Mouse (Mus musculus) kidney, postnatal 0 days (tissue): ENCODE measurements at regions not wholly inside any gene's neighbourhood (a gene's known extent, or its start where the extent isn't known, plus 50 kb on each side); places are given as distances from the start of the nearest gene placed in this dataset.

Source experiments
- ATAC-seq: fragments of 200-750 bp; cut with Nextera tagmentation; replicated peaks from 2 replicates; pipeline ENCODE4 v1.8.0; 2017; ENCODE audit warnings: low read depth, moderate number of reproducible peaks, moderate TSS enrichment, moderate library complexity; ENCODE audit not compliant: low FRiP score
- DNase-seq: peaks from one replicate; pipeline ENCODE4 v3.0.0-alpha.2; 2016; ENCODE audit warnings: low spot score
- H3K27ac ChIP-seq: fragments of 300-500 bp; sonication (generic); 2 replicates; pipeline ENCODE4 v1.5.1; 2014; ENCODE audit warnings: mild to moderate bottlenecking
- H3K27me3 ChIP-seq: fragments of 300-500 bp; sonication (generic); 2 replicates; pipeline ENCODE4 v1.6.1; 2014; ENCODE audit warnings: low read length, mixed read lengths; ENCODE audit not compliant: insufficient read depth
- H3K36me3 ChIP-seq: fragments of 300-500 bp; sonication (generic); 2 replicates; pipeline ENCODE4 v1.6.1; 2014; ENCODE audit warnings: low read length, mixed read lengths; ENCODE audit not compliant: insufficient read depth
- H3K4me1 ChIP-seq: fragments of 300-500 bp; sonication (generic); replicated peaks from 2 replicates; pipeline ENCODE4 v1.6.1; 2014; ENCODE audit warnings: antibody characterized with exemption, low read length, mixed read lengths; ENCODE audit not compliant: insufficient read depth
- H3K4me2 ChIP-seq: fragments of 300-500 bp; sonication (generic); 2 replicates; pipeline ENCODE4 v1.6.1; 2014; ENCODE audit warnings: mild to moderate bottlenecking, low read length, moderate library complexity, mixed read lengths
- H3K4me3 ChIP-seq: fragments of 300-500 bp; sonication (generic); replicated peaks from 2 replicates; pipeline ENCODE4 v1.5.1; 2014; ENCODE audit warnings: low read depth, low read length
- H3K9ac ChIP-seq: fragments of 300-500 bp; sonication (generic); 2 replicates; pipeline ENCODE4 v1.6.1; 2014; ENCODE audit warnings: low read depth, low read length
- H3K9me3 ChIP-seq: fragments of 300-500 bp; sonication (generic); replicated peaks from 2 replicates; pipeline ENCODE4 v1.6.1; 2016; ENCODE audit warnings: low read length, inconsistent platforms, mixed read lengths
- CTCF ChIP-seq: IDR thresholded peaks from 2 replicates; pipeline ENCODE4 v1.5.1; 2016; ENCODE audit warnings: antibody characterized with exemption, low read depth, mild to moderate bottlenecking, moderate library complexity
- WGBS: fragments of 180-500 bp; shearing (Covaris S2); extraction: QIAGEN DNeasy Blood & Tissue Kit; methylation state at CpG from one replicate; pipeline ENCODE4 v1.1.7; 2014; 5-methylcytosine and 5-hydroxymethylcytosine counted together

- Histone ChIP-seq H3K36me3 (no peaks in the 10 kb centered on the region), H3K4me3 (no peak overlapping the region), H3K4me1 (no peaks in the 10 kb centered on the region), H3K27ac (no peak overlapping the region), H3K4me2 (no peak overlapping the region), H3K9me3 (no peaks in the 10 kb centered on the region), H3K9ac (no peak overlapping the region), H3K27me3 (no peaks in the 10 kb centered on the region)
- WGBS, result 97% methylated on average over 7 of the region's 7 CpGs
- TF ChIP-seq CTCF, result no peak
- DNase-seq (no peak), ATAC-seq (no peak)
Measured at GRCm38 (mm10) chr15:7491091-7491490, 92.9 kb upstream of the Egflam start.

- TF ChIP-seq CTCF, result no peak
Measured at GRCm38 (mm10) chr15:7493126-7493669, 95.0 kb upstream of the Egflam start.

GRCm38 (mm10) chr15:7497852-7498251 is 99.7 kb upstream of the Egflam start:
- H3K4me1 ChIP-seq, result no peaks in the 10 kb centered on the region
- no peak for ATAC-seq
- no peaks in the 10 kb centered on the region for H3K27me3 ChIP-seq
- H3K27ac ChIP-seq, result no peak overlapping the region
- no peak overlapping the region for H3K9ac ChIP-seq
- no peaks in the 10 kb centered on the region for H3K36me3 ChIP-seq
- H3K4me2 ChIP-seq, result no peak overlapping the region
- 93% methylated on average over 4 of the region's 4 CpGs for WGBS
- H3K4me3 ChIP-seq, result no peak overlapping the region
- no peak for DNase-seq
- no peaks in the 10 kb centered on the region for H3K9me3 ChIP-seq
- no peak for TF ChIP-seq CTCF

More at GRCm38 (mm10) chr15:7493126-7493669, 95.0 kb upstream of the Egflam start:
- H3K27ac ChIP-seq, result no peak overlapping the region
- ATAC-seq (no peak), DNase-seq (no peak)
- H3K9me3 ChIP-seq, result no peaks in the 10 kb centered on the region
- no peak overlapping the region for H3K9ac ChIP-seq
- WGBS, result 80% methylated on average over 10 of the region's 10 CpGs
- no peak overlapping the region for H3K4me3 ChIP-seq
- H3K4me1 ChIP-seq, result no peaks in the 10 kb centered on the region
- H3K4me2 ChIP-seq, result no peak overlapping the region
- no peaks in the 10 kb centered on the region for H3K27me3 ChIP-seq
- H3K36me3 ChIP-seq, result no peaks in the 10 kb centered on the region

GRCm38 (mm10) chr15:7508535-7508934 is 110.3 kb upstream of the Egflam start:
- DNase-seq, result peak; percentile 33
- no peak overlapping the region for H3K4me2 ChIP-seq
- 33% methylated on average over 8 of the region's 8 CpGs for whole genome bisulfite sequencing
- ATAC-seq, result no peak
- H3K27me3 ChIP-seq, result no peaks in the 10 kb centered on the region
- H3K36me3 ChIP-seq, result no peaks in the 10 kb centered on the region
- H3K9me3 ChIP-seq, result no peaks in the 10 kb centered on the region
- TF ChIP-seq CTCF, result no peak
- no peak overlapping the region for H3K4me3 ChIP-seq
- H3K4me1 ChIP-seq, result no peaks in the 10 kb centered on the region
- H3K27ac ChIP-seq, result no peak overlapping the region
- H3K9ac ChIP-seq, result no peak overlapping the region

GRCm38 (mm10) chr15:7514743-7515273 is 116.6 kb upstream of the Egflam start:
- Histone ChIP-seq H3K4me1 (no peaks in the 10 kb centered on the region), H3K27ac (no peak overlapping the region), H3K4me3 (no peak overlapping the region), H3K9ac (no peak overlapping the region), H3K27me3 (no peaks in the 10 kb centered on the region), H3K36me3 (no peaks in the 10 kb centered on the region), H3K9me3 (no peaks in the 10 kb centered on the region), H3K4me2 (no peak overlapping the region)
- DNase-seq (peak; percentile 29), ATAC-seq (no peak)
- no peak for TF ChIP-seq CTCF
- 61% methylated on average over 13 of the region's 13 CpGs for WGBS

GRCm38 (mm10) chr15:7521611-7522010 is 123.4 kb upstream of the Egflam start:
- no peak overlapping the region for H3K9ac ChIP-seq
- TF ChIP-seq CTCF, result no peak
- no peak overlapping the region for H3K4me2 ChIP-seq
- H3K9me3 ChIP-seq, result no peaks in the 10 kb centered on the region
- no peak overlapping the region for H3K4me3 ChIP-seq
- H3K27ac ChIP-seq, result no peak overlapping the region
- no peaks in the 10 kb centered on the region for H3K27me3 ChIP-seq
- H3K4me1 ChIP-seq, result no peaks in the 10 kb centered on the region
- DNase-seq, result no peak
- no peaks in the 10 kb centered on the region for H3K36me3 ChIP-seq
- no peak for ATAC-seq
- WGBS, result 45% methylated on average over 9 of the region's 9 CpGs
